Mouse (Mus musculus) heart, postnatal 4 days (tissue): ENCODE measurements around the gene Gm44805. TPM values are rescaled to one million over a fixed set of nuclear protein-coding genes. Genes with fewer than 3 reads are reported as not detected.
"Not testable (repeated sequence)": the region's sequence is repeated elsewhere in the genome, so short reads cannot be mapped to it uniquely, and the experiment has no call there.

Experiments
- DNase-seq: peaks from one replicate; pipeline ENCODE4 v3.0.0; 2021
- total RNA-seq, 2 experiments: library from RNA; stranded (reverse); gene quantifications; 2 replicates each; pipeline ENCODE4 v1.2.3; 2021

The Gm44805 gene
- total RNA-seq, 2 experiments from 2014 or later = not detected

DNA sequence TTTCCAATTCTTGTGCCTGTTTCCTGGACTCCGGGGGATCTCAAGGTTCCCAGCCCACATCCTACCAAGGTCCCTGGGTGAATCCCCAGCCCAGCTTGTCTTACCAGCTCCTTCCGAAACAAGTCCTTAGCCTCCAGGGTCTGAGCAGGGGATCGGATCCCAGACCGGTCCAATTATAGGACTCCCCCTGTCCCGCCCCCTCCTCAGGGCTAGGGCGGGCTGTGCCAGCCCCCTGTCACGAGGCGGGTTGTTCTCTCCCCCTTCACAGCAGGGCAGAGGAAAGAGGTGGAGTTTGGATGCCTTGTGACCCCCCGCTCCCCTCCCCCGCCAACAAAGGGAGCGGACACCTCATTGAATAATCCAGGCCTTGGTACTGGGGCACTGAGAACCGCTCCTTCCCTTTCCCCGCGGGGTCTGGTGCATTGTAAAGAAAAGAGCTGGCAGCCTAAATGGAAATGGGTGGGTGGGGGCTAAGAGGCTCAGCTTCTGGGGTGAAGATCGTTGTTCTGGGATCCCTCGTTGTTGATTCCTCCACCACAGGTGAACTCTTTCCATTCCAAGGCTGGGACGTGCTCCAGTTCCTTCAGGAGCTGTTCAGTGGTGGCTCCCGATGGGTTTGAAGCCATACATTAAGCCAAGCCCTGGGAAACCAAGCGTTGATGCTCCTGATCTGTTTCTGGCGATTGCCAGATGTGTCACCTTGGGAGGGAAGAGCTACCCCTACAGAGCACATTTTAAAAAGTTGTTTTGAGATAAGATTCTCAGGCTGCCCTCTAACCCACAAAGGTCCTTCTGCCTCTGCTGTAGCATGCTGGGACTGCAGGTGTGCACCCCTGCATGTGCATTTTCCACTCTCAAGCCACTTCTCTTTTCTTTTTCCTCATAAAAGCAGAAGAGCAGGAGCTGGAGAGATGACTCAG is 17.9 kb upstream of the Gm44805 start, which contains the start of gene Apoe:
Gene Apoe (minus strand): TSS at position 282 of the 920 bp plus-strand sequence.
- DNase-seq = peak; percentile 71

DNA sequence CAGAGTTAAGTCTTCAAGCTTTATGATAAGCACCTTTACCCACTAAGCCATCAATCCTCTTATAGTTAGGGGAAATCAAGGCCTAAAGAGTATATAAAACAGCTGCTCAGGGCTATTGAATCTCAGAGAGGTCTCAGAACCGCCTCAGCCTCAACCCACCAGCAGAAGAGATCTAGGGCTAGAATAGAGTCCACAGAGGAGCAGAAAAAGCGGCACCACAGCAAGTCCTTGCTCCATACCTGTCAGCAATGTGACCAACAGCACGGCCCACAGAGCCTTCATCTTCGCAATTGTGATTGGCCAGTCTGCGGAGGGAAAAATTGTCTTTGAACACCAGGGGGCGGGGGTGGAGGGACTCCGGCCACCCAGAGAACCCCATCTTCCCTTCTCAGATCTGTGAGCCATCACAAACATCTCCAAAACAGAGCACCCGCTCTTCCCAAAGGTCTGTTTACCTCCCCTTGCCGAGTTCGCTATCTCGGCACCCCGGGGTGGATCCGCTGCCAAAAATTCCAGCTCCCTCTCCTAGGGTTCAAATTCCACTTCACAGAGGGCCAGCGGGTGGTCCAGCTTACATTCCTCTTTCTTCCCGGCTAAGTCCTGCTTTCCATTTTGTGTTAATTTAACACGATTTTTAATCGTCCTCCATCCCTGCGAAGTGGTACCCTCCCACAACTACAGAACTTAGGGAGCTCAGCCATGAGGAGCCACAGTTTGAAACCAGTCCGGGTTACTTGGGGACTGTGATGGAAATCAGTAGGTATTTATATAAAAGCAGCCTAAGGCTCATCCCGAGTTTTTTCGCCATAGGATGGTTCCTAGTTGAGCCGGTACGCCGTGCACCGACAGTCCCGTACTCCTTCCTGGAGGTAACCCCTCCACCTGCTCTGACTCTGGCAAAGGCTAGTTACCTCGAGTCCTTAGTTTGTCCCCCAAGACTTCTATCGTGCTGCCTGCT is 17.0 kb upstream of the Gm44805 start:
- peak; percentile 46 for DNase-seq

DNA sequence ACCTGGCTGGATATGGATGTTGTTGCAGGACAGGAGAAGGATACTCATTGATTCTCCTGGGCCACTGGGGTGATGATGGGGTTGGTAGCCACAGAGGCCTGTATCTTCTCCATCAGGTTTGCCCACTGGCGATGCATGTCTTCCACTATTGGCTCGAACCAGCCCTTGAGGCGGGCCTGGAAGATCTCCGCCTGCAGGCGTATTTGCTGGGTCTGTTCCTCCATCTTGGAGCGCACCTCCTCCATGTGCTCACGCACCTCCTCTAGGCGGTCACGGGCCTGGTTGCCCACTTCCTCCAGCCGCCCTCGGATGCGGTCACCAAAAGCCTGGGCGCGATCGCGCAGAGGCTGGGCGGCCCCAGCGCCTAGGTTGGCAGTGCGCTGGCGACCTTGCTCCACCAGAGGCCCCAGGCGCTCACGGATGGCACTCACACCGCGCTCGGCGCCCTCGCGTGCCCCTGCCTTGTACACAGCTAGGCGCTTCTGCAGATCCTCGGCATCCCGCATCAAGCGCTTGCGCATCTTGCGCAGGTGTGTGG is 15.2 kb upstream of the Gm44805 start:
- DNase-seq = no peak

DNA sequence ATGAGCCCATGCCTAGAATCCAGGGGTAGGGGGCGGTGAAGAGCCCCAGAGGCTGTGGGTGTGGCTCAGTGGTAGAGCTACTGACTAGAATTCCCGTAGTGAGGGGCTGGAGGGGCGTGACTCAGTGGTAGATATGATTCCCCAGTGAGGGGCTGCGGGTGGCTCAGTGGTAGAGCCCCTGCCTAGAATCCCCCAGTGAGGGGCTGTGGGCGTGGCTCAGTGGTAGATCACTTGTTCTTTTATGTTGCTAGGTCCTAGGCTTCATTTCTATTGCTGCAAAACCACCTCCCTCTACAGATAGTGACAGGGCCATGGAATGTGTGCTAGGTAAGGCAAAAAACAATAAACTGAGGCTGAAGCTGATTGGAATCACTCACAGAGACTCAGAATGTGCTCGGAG is 14.7 kb upstream of the Gm44805 start:
- DNase-seq = no peak

DNA sequence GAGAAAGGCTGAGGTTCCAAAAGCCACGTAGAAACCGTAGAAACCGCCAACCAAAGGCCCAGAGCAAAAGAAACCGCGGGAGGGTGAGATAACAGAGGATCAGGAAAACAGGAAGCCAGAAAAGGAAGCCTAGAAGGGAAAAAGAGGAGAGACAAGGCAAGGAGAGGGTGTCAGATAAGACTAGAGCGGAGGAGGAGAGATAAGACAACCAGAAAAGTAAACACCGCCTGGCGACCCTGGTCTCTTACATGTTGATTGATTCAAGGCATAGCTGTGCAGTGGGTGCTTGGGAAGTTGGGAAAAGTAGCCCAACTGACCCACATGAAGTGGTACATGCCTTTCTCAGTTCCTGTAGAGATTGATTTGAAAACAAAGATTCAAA is 14.0 kb upstream of the Gm44805 start:
- no peak for DNase-seq

DNA sequence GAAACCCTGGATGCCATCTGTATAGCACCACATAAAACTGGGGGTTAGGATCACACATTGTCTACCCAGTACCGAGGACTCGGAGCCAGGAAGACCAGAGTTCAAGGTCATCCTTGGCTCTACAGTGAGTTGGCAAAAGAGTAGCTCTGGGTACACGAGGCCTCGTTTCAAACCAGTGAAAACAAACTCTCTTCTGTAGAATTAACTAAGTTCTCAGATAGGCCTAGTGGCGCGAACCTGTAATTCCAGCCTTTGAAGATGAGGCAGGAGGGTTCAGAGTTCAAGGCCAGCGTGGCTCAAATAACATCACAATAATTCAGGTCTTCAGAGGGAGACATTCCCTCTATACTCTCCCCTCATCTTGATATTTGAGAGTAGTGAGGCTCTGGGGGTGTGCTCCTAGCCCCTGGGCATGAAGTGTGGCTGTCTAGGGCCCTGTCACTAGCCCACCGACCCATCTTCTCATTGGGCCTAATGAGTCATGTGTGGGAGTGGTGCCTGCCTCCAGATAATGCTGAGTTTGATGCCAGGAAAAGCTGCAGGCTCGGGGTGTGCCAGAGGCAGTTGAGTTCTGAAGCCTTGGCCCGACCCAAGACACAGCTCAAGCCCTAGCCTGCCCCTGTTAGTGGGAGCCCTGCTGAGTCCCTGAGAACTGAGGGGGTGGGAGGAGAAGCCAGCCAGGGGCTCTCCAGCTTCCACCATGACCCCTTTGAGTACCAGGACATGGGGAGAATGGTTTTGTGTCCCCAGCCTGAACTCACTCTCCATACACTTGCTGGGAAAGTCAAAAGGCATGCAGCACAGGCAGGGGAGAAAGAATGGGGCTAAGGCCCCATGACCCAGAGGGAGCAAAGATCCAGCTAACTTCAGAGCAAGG is 13.4 kb upstream of the Gm44805 start:
- DNase-seq = peak; percentile 44

DNA sequence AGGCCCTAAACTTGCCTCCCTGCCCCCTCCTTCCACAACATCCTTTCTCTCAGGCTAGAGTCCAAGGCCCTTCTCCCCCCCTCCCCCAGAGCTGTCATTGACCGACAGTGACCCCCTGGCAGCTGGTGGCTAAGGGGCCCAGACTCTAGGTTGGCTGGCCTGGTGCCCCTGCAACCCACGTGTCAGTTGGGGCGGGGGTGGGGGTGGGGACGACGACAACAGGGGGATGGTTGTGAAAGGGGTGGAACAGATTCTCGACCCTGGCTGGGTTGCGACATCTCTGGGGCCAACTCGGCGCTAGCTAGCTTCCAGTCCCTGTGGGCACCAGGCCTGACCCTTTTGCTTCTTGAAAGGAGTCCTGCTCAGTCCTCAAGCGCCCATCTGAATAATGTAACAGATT is 12.2 kb upstream of the Gm44805 start:
- DNase-seq = peak; percentile 67

DNA sequence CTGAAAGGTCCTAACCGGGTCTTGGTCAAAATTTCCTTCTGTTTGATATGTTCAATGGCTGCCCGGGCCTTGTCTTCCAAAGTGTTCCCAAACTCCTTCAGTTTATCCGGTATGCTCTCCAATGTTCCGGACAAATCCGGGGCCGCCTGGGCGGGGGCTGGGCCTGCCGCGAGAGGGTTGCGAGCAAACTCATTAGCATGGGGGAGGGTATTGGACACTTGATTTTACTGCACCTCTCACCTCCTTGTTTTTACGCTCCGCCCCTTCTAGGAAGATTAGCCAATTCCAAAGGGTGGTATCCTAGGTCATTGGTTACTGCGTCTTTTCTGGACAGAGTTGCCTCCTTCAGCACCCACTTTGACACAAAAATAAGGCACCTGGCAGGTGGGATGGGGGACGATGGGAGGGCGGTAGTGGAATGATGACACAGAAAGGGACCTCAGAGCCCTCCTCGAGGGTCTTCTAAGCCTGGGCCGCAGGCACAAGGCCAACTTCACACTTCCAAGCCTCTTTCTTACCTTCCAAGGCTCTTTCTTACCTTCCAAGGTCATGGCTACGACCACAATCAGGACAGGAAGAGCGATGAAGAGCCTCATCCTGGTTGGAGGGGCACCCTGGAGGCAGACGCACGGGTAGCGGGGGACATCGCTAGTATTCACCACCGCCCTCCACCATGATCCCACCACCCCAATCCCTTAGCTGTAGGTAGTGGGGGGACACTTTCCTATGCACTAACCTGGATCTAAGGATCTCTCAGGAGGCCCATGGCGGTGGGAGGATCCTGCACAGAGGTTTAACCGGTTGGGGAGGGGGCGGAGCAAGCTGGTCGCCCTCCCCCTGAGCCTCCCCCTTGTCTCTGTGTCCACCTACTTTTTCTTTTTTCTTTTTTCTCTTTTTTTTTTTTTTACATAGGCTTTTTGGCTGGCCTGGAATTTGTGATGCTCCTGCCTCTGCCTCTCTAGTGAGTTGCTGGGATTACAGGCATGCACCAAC is 10.9 kb upstream of the Gm44805 start, which contains the start of gene Apoc1:
Gene Apoc1 (minus strand): TSS at position 788 of the 993 bp plus-strand sequence.
- no peak for DNase-seq

DNA sequence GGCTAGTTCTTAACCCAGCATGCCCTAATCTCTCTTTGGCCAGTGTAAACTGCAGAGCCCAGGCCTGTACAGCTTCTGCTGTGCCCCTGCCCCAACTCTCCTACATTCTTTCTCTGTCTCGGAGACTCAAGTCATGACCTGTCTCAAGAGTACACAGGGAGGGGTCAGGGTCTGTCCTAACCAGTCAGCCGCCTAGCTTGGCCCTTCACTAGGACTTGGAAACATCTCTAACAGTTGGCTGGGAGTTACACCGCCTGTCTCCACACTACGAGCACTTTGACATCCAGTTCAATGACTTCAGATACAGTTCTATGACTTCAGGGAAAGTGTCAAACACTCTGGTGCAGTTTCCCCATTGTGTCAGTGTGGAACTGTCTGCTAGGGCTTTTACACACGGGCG is 10.2 kb upstream of the Gm44805 start:
- DNase-seq = no peak

DNA sequence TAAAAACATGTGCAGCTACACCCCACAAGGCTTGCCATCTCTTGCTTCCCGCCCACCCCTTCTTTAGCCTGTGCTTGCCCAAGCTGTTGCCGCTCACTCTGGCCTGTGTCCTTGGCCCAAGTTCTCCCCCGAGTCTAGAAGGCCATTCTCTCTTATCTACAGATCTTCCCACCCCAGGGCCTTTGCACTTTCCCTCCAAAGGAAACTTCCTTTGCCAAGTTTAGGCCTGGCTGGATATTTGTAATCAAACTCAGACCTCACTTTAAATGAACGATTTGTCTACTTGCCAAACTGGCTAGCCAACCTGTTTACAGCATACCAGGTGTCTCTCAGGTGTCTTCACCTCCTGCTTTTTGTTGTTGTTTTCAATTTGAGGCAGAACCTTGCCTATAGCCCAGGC is 9.6 kb upstream of the Gm44805 start:
- no peak for DNase-seq

DNA sequence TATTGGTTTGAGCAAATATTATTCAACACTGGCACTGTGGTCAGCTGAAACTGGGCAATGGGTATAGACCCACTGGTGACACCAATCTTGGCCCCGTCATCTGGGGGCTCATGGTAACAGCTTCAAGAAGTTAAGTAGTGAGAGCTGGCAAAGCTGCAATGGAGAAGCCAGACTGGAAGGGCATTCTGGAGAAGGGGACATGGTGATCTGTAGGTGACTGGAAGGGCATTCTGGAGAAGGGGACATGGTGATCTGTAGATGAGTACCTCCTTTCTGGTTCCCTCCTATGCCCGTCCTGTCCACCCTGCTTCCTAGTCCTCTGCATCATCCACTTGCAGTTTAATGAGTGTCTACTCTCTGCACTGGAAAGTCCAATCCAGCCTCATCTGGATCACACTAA is 7.4 kb upstream of the Gm44805 start:
- DNase-seq = no peak

DNA sequence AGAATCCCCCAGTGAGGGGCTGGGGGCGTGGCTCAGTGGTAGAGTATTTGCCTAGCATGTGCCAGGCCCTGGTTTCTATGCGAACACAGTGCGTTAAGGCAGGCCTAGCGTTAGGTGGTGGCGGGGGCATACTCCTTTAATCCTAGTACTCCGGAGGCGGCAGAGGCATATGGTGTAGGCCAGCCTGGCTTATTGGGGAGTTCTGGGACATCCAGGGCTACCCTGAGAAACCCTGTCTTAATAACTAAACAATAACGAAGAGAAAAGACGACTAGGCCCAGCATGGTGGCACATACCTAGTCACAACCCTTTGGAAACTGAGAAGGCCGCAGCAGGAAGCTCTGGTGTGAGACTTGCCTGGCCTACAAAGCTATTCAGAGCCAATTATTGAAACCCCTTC is 6.9 kb upstream of the Gm44805 start:
- DNase-seq = no peak

DNA sequence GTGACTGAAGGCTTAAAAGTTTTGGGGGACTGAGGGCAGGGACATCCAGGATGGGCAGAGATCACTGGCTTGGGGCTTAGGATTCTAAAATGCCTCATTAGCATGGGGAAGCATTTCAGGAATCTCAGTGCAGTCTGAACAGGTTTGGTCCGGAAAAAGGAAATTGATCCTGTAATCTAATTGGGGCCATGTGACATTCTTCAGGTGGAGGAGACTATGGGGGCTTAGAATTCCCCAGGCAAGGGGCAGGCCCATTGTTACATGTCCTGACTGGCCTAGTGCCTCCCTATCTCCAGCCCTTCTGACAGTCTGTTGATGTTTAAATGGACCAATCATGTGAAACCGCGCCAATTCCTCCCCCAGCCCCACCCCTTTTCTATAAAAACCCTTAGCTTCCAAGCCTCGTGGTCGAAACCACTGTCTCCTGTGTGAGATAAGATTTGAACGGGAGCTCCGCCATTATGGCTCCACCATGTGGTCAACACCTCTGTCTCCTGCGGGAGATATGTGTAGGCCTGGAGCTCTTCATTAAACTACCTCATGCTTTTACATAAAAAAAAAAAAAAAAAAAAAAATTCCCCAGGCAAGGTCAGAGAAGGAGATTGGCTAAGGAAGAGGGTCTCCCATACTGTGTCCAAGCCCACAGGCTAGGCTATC is 5.8 kb upstream of the Gm44805 start:
- DNase-seq = not testable (repeated sequence)

DNA sequence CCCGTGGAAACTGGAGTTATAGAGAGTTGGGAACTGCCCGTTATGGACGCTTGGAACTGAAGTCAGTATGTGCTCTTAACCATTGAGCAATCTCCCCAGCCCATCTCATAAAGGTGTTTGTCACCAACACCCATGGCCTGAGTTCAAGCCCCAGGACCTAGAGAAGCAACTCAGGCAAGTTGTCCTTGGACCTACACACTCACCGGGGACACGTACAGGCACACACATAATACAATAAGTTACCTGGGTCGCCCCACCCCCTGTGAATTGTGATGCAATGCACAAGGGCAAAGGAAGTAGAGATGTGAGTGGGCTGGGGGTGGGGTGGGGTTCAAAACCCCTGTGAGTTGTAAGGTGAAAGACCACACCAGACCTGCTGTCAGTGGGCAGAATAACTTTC is 5.3 kb upstream of the Gm44805 start:
- no peak for DNase-seq

DNA sequence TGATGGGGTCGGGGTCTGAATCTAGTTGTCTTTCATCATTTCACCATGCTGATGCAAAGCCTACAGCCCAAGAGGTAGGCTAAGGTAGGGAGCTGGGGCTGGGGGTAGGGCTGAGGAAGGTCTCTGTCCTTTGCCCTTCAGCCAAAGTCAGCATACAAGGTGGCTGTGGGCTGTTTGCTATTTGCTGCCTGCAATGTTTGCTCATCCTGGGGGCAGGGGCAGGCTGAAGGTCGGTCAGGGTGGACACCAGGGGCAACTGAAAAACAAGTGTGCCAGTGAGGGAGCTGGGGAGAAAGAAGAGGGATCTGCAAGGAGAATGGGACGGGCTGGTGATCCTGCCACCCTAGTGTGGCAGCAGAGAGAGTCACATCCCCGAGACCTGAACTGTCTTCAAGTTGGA is 4.2 kb upstream of the Gm44805 start:
- DNase-seq = no peak

DNA sequence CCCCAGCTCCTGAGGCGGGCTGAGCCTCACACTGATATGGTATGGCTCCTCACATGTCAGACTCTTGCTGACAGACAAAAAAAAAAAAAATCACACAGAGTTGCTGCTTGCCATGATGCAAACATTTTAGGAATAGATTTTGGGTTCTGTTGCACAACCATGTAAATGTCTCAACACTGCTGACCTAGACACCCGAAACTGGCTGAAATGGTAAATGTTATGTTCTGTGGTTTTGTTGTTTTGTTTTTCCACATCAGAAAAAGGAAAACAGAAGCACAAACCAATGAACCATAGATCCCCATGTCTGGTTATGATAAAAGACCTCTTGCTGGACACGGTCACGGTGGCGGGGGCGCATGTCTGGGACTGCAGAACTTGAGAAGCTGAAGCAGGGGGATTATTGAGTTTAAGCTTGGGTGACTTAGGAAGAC is 2.6 kb upstream of the Gm44805 start:
- DNase-seq = no peak

DNA sequence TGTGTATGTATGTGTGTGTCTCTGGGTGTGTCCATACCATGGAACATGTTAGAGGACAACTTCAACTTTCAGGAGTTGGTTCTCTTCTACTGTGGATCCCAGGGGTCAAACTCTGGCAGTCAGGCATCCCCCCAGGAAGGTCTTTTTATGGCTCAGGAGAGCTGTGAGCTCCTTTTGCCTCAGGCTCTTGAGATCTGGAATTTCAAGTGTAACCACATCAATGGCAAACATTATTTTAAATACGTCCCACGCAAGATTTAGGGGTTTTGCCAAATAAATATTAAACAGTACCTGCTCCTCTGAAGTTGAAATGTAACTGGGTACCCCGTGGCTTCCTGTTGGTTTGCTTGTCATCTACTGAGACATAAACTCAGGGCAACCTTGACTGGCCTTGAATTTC is 1.8 kb upstream of the Gm44805 start:
- DNase-seq = no peak

DNA sequence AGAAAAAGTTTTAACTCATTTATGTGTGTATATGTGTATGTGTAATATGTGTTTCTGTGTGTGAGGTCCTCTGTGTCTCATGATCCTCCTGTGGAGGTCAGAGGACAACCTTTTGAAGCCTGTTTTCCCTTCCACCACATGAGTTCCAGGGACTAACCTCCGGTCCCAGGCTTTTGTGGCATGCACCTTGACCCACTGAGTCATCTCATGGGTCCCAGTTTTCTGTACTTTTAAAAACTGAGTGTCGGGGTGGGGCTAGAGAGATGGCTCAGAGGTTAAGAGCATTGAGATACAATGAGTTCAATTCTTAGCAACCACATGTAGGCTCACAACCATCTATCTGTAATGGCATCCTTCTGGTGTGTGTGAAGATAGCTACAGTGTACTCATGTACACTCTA is 521 bp downstream of the Gm44805 start:
- DNase-seq = no peak

DNA sequence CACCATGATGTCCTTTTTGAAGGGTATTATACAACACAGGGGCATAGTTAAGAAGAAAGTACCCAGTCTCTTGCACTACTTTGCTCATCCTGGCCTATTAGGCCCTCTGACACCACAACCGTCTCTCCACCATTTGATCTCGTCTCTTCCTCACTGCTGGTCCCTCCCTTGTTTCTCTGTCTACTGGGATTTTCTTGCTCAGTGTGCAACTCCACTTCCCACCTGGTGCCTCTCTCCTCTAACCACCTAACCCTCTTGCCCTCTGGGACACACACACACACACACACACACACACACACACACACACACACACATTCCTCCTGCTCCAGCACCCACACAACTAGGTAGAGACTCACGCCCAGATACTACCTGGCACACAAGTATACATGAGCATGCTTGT is 2.3 kb downstream of the Gm44805 start:
- no peak for DNase-seq

DNA sequence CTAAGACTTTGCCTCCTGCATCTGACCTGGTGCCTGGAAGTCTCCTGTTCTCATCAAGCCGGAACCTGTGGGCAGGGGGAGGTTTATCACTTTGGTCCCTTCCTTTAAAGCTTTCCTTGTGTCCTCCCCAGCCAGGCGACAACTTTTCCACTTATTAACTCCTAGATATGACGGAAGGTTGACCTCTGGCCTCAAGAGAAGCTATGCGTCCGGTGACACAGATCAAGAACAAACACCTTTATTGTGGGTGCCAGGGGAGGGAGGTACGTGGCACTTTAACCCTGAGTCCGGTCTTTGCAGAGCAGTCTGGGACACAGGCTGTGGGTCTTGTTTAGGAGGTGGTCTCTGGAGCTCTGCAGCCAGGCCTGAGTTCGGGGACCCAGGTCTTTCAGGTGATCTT is 3.4 kb downstream of the Gm44805 start, which contains the start of gene Apoc2:
Gene Apoc2 (minus strand): TSS at position 70 of the 400 bp plus-strand sequence.
- no peak for DNase-seq
